Comparison of ENCODE assay signal across 17 mouse cellular contexts in the genomic region with DNA sequence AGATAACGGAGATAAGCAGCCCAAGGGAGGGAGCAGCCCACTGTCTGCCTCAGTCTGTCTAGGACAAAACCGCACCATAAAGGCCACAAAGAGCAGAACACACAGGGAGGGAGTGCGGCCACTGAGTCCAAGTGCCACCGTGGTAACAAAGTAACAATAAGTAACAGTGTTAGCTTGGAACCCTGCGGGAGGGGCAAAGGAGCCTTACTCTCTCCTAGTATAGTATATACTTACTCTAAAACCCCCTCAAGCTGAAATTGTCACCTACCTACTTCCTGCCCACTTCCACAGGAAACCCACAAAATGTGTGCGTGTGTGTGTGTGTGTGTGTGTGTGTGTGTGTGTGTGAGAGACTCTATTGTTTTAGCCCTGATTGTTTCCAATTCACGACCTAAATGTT.
DNase-seq lines count a peak whose midpoint lies in the region; ATAC-seq lines count a peak whose summit lies in the region.
"Had no signal": no experiment of that assay in that cellular context is flagged by ENCODE, and none has a peak within 500 bp of the region (broad histone marks: within the 10 kb centered on the region; RNA-seq: fewer than 3 reads in every experiment).

No protein-coding gene starts in this region.

- no peak overlapping the region for H3K4me2 ChIP-seq in intestine, embryonic 16.5 days (ENCODE audit: low read depth, low read length)
- H3K4me2 ChIP-seq in midbrain, embryonic 13.5 days (replicated peaks): no peak overlapping the region
- H3K4me2 ChIP-seq: liver, embryonic 15.5 days; neural tube, embryonic 15.5 days; stomach, embryonic 15.5 days had no signal

- H3K9ac ChIP-seq in intestine, embryonic 16.5 days (ENCODE audit: low read depth, low read length): no peak overlapping the region
- H3K9ac ChIP-seq in midbrain, embryonic 13.5 days (replicated peaks): no peak overlapping the region
- H3K9ac ChIP-seq: liver, embryonic 15.5 days; neural tube, embryonic 15.5 days; stomach, embryonic 15.5 days had no signal

- H3K36me3 ChIP-seq in intestine, embryonic 16.5 days (ENCODE audit: control insufficient read depth, insufficient read depth, low read length): no peaks in the 10 kb centered on the region
- no peaks in the 10 kb centered on the region for H3K36me3 ChIP-seq in midbrain, embryonic 13.5 days
- H3K36me3 ChIP-seq: liver, embryonic 15.5 days; neural tube, embryonic 15.5 days; stomach, embryonic 15.5 days had no signal

- no peaks in the 10 kb centered on the region for H3K27me3 ChIP-seq in intestine, embryonic 16.5 days (replicated peaks; ENCODE audit: control insufficient read depth, insufficient read depth, low read length)
- H3K27me3 ChIP-seq in midbrain, embryonic 13.5 days: no peaks in the 10 kb centered on the region
- H3K27me3 ChIP-seq: liver, embryonic 15.5 days; neural tube, embryonic 15.5 days; stomach, embryonic 15.5 days had no signal

- no peak overlapping the region for H3K4me3 ChIP-seq in intestine, embryonic 16.5 days (ENCODE audit: low read length)
- no peak overlapping the region for H3K4me3 ChIP-seq in midbrain, embryonic 13.5 days (replicated peaks)
- H3K4me3 ChIP-seq: liver, embryonic 15.5 days; neural tube, embryonic 15.5 days; stomach, embryonic 15.5 days had no signal

- ATAC-seq in common myeloid progenitor, adult 5-6 weeks (replicated peaks; ENCODE audit: low read depth, poor library complexity, severe bottlenecking): peak; percentile 82
- no peak for ATAC-seq in intestine, embryonic 16.5 days
- ATAC-seq in midbrain, embryonic 13.5 days: no peak

- WGBS in intestine, embryonic 16.5 days: 49% methylated on average over 7 of the region's 7 CpGs
- WGBS in midbrain, embryonic 13.5 days: 42% methylated on average over 7 of the region's 7 CpGs

- peaks cover 4% of the 10 kb centered on the region; the same call in 1 of the 2 replicates for H3K9me3 ChIP-seq in intestine, embryonic 16.5 days (ENCODE audit: control insufficient read depth, low read length)
- no peaks in the 10 kb centered on the region for H3K9me3 ChIP-seq in midbrain, embryonic 13.5 days
- H3K9me3 ChIP-seq: liver, embryonic 15.5 days; neural tube, embryonic 15.5 days; stomach, embryonic 15.5 days had no signal

- peak; percentile 14 for DNase-seq in spleen, adult 12 weeks (ENCODE audit: low spot score)
- DNase-seq in spleen, postnatal 14 days (ENCODE audit: low spot score in 2 of 2): no peak
- DNase-seq in naive thymus-derived CD4-positive, alpha-beta T cell, adult 2 months (ENCODE audit: low read depth): peak; percentile 84
- DNase-seq in thymus, postnatal 25 days: peak; percentile 63
- no peak for DNase-seq in retina, postnatal 1 day
- DNase-seq: adrenal gland, postnatal 10 days; cerebellum, postnatal 10 days; heart, adult 11 months; heart, postnatal 14 days; kidney, postnatal 36 days; right cerebral cortex, adult 18-20 months had no signal

- no peaks in the 10 kb centered on the region for H3K4me1 ChIP-seq in intestine, embryonic 16.5 days (ENCODE audit: control insufficient read depth, insufficient read depth, low read length)
- peaks cover 15% of the 10 kb centered on the region for H3K4me1 ChIP-seq in midbrain, embryonic 13.5 days (replicated peaks)
- H3K4me1 ChIP-seq: liver, embryonic 15.5 days had no signal

- H3K27ac ChIP-seq in intestine, embryonic 16.5 days (ENCODE audit: low read length): no peak overlapping the region
- H3K27ac ChIP-seq in midbrain, embryonic 13.5 days: no peak overlapping the region
- H3K27ac ChIP-seq: liver, embryonic 15.5 days; neural tube, embryonic 15.5 days; stomach, embryonic 15.5 days had no signal

Comparison
In these comparisons a context has a peak if more than half of its experiments do, and no peak if none do; other contexts are left out.
1. DNase-seq: peak in spleen, adult 12 weeks (single experiment), naive thymus-derived CD4-positive, alpha-beta T cell, adult 2 months (single experiment) and thymus, postnatal 25 days (single experiment); none in spleen, postnatal 14 days (0 of 2) and retina, postnatal 1 day (single experiment).